Mouse (Mus musculus) heart, postnatal 10 days (tissue): ENCODE results near the gene Olfr1396. TPM values are rescaled to one million over a fixed set of nuclear protein-coding genes. Genes with fewer than 3 reads are reported as not detected.
A peak's percentile ranks its signal among the peaks of the same experiment; 100 is the strongest.
"Not testable (repeated sequence)": the region's sequence is repeated elsewhere in the genome, so short reads cannot be mapped to it uniquely, and the experiment has no call there.

Source experiments
- DNase-seq, 2 experiments: peaks; one replicate each; pipeline ENCODE4 v3.0.0; 2021
- intact Hi-C: fragments of 180-260 bp; cut with DNase I; formaldehyde crosslinking; loops from one replicate; pipeline ENCODE4 v1.15.1; 2025
- total RNA-seq, 2 experiments: library from RNA; stranded (reverse); gene quantifications; 2 replicates each; pipeline ENCODE4 v1.2.3; 2021

The Olfr1396 gene
- total RNA-seq, 2 experiments from 2014 or later: 1.1 to 1.5 TPM

DNA sequence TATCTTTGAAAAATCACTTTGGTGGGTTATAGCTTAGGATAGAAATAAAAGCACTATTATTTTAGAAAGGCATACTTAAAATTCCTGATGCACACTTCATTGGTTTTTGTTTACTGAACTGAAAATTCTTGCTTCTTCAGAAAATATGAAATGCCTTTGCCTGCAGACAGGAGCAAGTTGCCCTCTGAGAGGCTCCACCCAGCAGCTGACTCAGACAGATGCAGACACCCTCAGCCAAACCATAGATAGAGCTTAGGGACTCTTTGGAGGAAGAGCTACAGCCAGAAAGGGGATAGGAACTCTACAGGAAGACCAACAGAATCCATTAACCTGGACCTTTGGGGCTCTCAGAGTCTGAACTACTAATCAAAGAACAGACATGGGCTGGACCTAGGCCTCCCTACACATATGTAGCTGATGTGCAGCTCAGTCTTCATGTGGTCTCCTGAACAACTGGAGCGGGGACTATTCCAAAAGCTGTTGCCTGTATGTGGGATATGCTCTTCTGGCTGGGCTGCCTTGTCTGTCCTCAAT is 22.6 kb downstream of the Olfr1396 start:
- no peak for DNase-seq
- intact Hi-C loops: no loop called here

DNA sequence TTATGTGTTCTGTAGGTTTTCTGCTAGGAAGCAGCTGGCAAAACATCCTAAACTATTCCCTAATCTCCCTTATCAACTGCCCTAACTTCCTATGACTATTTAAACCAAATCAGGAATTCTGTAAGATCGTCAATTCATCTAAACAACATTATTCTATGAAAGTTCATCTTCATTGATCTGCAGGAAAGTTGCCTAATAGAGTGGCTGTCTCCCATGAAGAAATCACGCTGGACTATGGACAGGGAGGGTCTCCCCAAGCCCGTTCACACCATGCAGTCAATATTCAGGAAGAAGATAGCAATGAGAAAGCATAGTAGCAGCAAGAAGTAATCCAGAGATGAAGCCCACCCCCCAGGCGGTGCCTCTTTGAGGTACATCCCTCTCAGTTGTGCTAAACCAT is 23.5 kb downstream of the Olfr1396 start:
- no peak for DNase-seq
- intact Hi-C loops: no loop called here

DNA sequence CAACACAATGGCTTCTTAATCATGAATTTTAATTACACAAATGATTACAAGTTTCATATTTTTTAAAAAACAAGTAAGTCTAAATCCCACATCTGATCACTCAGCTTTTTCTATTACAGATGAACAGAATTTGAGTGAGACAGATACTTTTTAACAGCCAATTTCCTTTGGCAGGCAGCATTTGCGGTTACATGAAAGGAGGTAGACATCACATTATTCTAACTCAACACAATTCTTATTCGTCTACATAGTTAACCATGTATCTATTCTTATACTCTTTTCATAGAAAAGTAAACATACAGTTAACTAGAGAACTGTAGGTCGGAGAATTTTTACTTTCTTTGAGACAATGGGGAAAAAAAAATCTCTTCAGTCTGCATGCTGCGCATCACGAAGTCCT is 24.1 kb downstream of the Olfr1396 start:
- intact Hi-C loops: no loop called here
- DNase-seq: no peak

DNA sequence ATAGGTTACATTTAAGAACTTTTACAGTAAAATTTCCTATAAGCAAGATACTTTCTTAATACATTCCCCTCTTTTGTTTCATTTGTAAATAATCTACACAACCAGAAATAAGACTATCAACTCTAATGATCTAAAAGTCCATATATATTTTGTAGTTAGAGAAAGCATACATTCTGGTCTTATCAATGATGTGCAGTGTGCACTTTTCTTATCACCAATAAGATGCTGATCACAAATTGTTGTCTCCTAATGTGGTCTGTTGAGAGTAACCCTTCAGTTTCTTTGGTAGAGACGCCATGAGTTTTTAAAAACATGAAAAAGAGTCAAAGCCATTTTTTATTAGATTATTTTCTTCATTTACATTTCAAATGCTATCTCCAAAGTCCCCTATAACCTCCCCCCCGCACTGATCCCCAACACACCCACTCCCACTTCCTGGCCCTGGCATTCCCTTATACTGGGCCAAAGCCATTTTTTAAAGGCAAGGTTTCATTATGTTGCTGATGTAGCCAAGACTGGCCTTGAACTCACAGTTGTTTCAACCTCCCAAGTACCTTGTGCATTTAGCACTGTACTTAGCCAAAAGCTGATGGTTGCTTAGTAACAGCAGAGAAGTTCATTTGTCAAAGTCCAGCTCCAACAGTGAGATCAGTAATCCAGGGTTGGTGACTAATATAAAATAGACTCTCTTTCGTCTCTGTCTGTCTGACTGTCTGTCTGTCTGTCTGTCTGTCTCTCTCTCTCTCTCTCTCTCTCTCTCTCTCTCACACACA is 24.8 kb downstream of the Olfr1396 start:
- intact Hi-C loops: no loop called here
- DNase-seq: no peak

DNA sequence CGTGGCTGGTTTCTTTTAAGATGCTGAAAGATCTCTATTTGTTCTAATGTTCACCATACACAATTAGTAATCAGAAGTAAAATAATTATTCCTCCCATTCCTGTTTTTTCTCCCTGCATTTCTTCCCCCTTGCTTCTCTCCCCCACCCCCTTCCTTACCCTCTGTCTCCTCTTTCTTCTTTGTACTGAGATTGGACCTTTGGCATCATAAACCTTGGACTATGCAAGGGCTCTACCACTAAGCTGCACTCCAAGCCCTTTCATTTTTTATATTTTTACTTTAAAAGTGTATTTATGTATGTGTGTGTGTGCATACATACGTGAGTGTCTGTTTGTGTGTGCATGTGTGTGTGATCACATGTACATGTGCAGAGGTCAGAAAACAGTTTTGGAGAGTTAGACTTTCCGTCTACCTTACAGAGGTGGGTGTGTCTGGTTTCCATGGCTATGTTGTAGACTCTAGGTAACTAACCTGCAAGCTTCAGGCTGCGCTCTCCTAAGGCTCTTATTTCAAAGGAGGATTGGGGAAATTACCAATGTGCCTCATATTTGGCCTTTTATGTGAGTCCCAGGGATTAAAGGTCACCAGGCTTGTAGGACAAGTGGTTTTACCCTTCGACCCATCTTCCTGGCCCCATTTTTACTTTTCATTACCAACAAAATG is 25.6 kb downstream of the Olfr1396 start:
- DNase-seq: no peak
- intact Hi-C loops: no loop called here

DNA sequence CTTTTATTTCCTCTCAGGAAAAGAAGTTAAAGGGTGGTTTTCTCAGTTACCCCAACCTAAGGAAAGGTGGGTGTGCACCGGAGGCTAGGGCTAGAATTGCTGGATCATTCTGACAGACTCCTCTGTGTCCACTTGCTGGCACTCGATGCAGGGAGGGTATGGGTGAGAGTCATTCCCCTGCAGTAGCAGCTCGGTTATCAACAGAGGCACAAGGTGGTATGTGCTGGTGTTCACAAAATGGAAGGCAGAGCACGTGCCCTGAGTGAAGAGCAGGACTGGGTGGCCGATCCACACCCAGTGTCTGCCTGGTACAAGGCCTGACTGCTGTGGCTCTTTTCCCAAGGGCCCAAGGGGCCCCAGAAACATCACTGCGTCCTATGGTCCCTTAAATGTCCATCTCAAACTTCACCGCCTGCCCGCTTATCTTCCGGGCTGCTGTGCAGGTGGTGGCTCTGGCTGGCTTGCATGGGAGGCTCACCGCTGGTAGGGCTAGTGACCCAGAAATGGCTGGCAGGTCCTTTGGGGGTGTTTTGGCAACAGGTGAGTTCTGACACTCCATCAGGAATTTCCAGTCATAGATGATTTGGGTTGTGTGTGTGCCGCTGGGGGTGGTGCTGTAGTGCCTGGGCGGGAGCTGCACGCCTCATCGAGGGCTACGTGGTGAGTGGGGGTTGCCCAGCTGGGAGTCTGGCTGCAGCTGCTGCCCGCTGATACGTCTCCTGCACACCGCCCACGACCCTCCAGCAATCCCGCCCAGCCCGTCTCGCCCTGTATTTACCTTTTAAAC is 26.7 kb downstream of the Olfr1396 start:
- intact Hi-C loops: no loop called here
- DNase-seq: no peak

DNA sequence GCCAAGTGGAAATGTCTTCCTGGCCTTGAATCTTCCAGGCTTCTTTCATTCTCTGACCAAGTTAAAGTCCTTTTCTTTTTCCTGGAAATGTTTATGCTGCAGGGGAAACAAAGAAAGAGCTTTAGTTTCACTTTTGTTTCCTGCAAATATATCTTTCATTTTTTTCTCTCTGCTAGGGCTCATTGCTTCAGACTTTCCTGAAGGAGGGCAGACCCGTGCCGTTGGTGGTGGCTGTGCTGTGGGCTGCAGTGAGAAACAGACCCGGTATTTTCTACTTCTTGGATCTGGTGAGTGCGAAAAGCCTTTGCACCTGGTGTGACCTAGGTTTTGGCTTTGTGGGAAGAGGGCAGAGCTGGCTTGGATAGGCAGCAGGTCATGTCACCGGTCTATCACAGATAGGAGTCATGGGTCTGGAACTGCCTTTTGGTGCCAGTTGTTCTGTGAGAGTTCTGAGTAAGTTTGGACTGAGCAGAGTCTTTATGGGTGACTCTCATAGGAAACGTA is 27.8 kb downstream of the Olfr1396 start:
- intact Hi-C loops: no loop called here
- DNase-seq: no peak

DNA sequence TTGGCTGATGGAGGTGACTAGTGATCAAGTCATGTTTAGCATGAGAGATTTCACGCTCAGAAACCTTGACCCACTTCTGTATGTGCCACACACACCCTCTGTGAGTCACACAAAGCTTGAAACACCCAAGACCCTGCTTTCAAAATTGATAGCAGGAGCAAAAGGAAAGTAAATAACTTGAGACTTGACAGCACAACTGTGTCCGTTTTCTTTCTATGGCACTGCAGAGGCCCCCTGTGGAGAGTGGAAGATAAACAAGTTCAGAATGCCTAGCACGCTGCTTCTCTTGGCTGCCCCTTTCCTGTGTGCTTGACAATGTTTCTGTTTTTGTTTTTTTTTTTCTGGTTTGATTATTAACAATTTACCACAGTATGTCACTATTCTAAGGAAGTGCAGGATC is 29.8 kb downstream of the Olfr1396 start:
- DNase-seq: no peak
- intact Hi-C loops: no loop called here

DNA sequence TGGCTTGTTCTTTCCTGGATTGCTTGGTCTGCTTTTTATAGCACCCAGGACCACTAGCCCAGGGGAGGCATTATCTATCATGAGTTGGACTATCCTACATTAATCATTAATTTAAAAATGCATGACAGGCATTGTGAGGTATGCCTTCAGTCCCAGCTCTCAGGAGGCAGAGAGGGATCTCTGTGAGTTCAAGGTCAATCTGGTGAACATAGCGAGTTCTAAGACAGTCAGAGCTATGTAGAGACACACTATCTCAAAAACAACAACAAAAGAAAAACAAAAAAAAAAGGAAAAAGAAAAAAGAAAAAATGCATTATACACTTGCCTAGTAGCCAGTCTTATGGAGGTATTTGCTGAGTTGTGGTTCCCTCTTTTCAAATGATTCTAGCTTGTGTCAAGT is 30.3 kb downstream of the Olfr1396 start:
- DNase-seq: no peak
- intact Hi-C loops: no loop called here

DNA sequence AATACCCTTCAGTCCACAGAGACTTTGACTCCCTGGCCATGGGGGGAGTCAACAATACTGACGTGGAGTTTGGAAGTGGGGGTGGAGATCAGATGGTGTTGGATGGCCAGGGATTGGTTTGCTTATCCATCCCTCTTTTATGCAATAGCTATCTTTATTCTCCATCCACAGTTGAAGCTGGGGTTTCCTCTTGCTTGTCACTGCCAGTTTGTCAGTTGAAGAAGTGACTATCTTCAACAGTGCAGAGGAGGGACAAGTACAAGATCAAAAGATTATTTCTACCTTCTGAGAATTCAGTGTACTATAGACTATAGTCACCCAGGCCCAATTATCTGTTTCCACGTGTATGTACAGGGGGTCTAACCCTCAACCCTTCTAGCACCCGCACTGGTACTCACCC is 30.9 kb downstream of the Olfr1396 start:
- DNase-seq: no peak
- intact Hi-C loops: no loop called here

DNA sequence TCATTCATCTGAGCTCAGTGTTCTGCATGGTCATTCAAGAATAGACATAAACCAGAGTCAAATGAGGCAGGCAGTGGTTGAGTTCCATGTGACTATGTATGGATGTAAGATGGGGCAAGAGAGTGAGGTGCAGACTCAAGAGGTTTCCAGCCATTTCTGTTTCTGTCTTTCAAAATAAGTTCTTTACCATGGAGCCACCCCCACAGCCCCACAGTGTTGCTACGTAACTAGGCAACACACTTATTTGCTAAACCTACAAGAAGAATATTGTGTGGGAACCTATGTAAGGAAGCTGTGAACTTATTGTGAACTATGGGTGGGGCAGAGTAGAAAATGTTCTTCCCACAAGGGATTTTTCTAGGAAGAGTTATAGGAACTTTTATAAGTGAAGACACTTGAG is 31.5 kb downstream of the Olfr1396 start:
- DNase-seq: no peak
- intact Hi-C loops: no loop called here

DNA sequence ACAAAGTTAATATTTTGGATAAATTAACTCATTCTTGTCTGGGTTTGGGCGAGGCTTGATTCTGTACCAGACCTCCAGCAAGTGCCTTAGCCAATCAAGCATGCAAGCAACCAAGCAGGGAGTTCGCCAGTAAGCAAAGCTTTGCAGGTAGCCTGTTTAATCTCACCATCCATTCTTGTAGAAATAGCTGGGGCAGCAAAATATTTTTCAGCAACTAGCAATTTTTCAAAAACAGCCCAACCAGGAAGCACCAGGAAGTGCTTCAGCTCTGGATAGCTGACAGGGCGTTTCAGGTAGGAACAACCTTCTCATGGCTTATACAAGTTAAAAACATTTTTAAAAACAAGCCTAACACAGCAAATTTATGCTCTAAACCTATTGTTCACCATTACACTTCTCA is 32.8 kb downstream of the Olfr1396 start:
- no peak for DNase-seq
- intact Hi-C loops: no loop called here

DNA sequence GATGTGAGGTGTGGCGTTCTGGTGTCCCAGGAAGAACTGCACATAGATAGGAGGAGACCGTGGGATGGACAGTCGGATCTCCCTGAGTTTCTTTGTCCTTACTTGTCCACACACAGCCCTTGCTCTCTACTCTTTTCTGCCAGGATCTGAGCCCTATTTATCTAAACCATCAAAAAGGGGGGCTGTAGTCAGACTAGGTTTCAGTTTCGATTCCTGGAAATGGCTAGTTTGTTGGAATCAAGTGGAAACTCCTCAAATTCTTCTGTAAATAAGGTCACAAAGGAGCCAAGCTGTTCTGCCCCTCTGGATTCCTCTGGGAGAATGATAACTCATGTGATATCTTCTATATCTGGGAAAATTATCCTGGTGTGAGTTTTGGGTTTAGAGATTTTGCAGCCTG is 33.3 kb downstream of the Olfr1396 start:
- no peak for DNase-seq
- intact Hi-C loops: no loop called here

DNA sequence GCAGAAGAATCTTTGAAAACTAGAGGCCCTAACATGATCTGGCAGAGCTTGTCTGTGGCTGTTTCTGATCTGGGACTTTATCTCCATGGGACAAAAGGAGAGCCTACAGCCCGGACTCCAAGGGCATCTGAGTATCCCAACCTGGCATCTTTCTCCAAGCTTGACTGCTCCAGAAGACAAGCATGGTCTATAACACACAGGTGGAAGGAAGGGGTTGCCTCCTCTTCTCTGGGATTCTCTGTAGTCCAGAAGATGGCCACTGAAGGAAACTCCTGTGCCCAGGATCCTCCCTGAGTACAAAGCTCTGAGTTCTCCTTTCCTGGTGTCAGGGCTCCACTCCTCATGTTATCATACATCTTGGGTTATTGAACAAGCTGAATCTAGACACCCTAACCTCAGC is 34.0 kb downstream of the Olfr1396 start:
- DNase-seq: no peak
- intact Hi-C loops: no loop called here

DNA sequence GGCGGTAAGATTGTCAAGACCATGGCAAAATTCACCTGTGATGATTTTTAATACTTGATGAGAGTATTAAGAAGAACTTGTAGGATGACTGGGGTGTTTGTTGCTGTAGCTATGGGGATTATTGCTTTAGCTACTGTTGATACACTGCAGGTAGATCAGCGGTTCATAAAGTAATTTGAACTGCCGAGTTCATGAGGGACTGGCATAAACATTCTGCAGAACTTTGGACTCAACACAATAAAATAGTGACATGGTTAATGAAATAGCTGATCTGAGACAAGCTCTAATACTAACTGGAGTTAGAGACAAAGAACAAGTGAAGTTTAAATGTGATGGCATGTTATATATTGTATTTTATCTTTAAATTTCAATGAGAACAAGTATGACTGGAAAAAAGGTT is 36.0 kb downstream of the Olfr1396 start:
- intact Hi-C loops: loop anchor here (1.0 kb wide), 1 partner anchor 156 kb away; no protein-coding TSS in a partner anchor
- DNase-seq: no peak

DNA sequence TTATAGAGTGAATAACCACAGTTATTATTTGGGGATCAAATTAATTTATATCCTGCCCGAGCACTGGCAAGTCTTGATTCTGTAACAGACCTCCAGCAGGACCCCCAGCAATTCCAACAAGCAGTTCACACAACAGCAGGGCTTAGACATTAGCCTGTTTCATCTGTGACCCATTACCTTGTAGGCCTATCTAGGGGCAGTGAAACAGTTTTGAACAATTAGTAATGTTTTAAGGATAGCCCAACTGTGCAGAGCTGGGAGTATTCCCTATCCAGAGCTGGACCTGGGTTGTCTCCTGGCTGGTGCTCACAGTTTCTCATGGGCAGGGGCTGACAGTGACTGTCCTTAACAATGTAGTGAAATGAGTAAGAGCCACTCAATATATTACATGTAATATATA is 37.7 kb downstream of the Olfr1396 start:
- no peak for DNase-seq
- intact Hi-C loops: no loop called here

DNA sequence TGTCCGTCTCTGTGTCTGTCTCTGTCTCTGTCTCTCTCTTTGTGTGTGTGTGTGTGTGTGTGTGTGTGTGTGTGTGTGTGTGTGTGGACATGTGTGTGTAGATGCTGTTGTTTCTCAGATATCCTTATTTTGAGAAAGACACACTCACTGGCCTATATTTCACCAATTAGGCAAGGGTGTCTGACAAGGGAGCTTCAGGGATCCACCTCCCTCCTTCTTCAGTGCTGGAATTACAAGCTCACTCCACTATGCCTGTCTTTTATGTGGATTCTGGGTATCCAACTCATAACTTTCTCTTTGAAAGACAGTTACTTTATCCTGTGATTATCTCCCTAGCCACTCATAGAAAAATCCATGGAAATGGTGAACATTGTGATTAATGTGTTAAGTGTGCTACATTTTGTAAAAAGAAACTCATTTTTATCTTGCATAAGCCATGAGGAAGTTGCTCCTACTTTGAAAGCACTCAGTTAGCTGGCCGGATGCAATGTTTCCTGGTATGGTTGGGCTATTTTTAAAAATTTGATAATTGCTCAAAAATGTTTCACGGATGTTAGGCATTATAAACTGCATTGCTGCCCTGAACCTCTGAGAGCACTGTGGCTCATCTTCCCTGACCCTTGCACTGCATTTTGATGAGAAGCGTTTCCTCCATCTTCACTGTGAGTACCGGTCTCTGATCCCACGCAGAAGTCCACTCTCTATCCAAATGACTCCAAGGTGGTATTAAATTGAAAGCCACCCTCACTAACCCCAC is 38.5 kb downstream of the Olfr1396 start, which contains the start of gene Ifi47:
Ifi47 (plus strand) TSS at position 587 of the 757 bp plus-strand sequence.
- peak; percentile 40 to 48 for DNase-seq

DNA sequence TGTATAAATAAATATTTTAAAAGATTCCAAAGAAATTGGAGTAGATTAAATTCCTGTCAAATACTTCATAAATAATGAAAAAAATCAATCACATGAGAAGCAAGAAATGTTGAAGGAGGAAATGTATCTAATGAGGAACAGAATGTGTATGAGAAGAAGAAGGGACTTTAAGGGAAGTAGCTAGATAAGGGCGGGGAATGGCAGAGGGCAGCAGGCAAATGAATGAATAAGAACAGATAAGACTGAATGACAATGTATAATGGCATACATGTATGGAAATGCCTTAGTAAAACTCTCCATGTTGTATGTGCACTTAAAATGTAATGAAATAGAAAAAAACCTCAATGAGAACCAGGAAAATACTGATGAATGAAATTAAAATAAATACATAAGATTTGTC is 46.3 kb downstream of the Olfr1396 start:
- intact Hi-C loops: no loop called here
- no peak for DNase-seq

More for the DNA sequence above, 38.5 kb downstream of the Olfr1396 start, which contains the start of gene Ifi47:
- intact Hi-C loops: not testable (repeated sequence)

DNA sequence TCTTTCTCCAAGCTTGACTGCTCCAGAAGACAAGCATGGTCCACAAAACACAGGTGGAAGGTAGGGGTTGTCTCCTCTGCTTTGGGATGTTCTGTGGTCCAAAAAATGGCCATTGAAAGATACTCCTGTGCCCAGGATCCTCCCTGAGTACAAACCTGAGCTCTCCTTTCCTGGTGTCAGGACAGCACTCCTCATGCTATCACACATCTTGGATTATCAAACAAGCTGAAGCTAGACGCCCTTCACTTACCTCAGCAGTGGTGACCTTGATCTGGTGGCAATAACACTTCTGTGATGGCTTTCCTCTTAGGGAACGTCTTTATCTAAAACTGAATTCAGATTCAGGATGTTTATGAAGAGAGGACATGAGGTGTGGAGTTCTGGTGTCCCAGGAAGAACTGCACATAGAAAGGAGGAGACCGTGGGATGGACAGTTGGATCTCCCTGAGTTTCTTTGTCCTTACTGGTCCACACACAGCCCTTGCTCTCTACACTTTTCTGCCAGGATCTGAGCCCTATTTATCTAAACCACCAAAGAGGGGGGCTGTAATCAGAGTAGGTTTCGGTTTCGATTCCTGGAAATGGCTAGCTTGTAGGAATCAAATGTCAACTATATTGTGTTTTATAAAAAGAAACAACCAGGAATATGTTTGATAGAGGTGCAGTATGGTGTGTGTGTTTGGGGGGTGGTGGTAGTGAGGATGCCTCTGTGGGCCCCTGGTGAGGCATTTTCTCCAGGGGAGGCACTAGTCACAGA is 50.8 kb downstream of the Olfr1396 start, which contains the start of gene Tgtp2:
Tgtp2 (minus strand) TSS at position 494 of the 757 bp plus-strand sequence.
- intact Hi-C loops: not testable (repeated sequence)

More for the DNA sequence above, 50.8 kb downstream of the Olfr1396 start, which contains the start of gene Tgtp2:
- DNase-seq: not testable (repeated sequence)
